Mouse (Mus musculus) heart, embryonic 14.5 days (tissue): ENCODE measurements around the gene Vcpkmt. TPM values are rescaled to one million over a fixed set of nuclear protein-coding genes. Genes with fewer than 3 reads are reported as not detected.
"Not testable (repeated sequence)": the region's sequence is repeated elsewhere in the genome, so short reads cannot be mapped to it uniquely, and the experiment has no call there.

ENCODE experiments used
- ATAC-seq: fragments of 200-750 bp; cut with Nextera tagmentation; 2 replicates; pipeline ENCODE4 v1.8.0; 2017; ENCODE audit warnings: low read depth, moderate TSS enrichment; ENCODE audit not compliant: insufficient number of reproducible peaks, insufficient read depth, low FRiP score
- H3K27ac ChIP-seq, 2 experiments: fragments of 200-500 bp in 1 of 2; fragments of 300-500 bp in 1 of 2; sonication (generic) in 1 of 2; replicated peaks in 1 of 2; 2 replicates each; pipeline ENCODE4 v1.5.1; 2012 to 2014; ENCODE audit warnings: low read depth in 2 of 2, low read length in 2 of 2, control low read depth in 1 of 2, mild to moderate bottlenecking in 1 of 2, mixed read lengths in 1 of 2; ENCODE audit not compliant: control insufficient read depth in 1 of 2, insufficient read depth in 1 of 2
- H3K27me3 ChIP-seq: fragments of 300-500 bp; sonication (generic); 2 replicates; pipeline ENCODE4 v1.6.1; 2014; ENCODE audit warnings: mild to moderate bottlenecking, low read length, control low read depth; ENCODE audit not compliant: control insufficient read depth, insufficient read depth
- H3K36me3 ChIP-seq: fragments of 300-500 bp; sonication (generic); 2 replicates; pipeline ENCODE4 v1.6.1; 2014; ENCODE audit warnings: mild to moderate bottlenecking, control low read depth, low read length, mixed read lengths; ENCODE audit not compliant: control insufficient read depth, insufficient read depth
- H3K4me1 ChIP-seq, 2 experiments: fragments of 200-500 bp in 1 of 2; fragments of 300-500 bp in 1 of 2; sonication (generic) in 1 of 2; 2 replicates each; pipeline ENCODE4 v1.6.1; 2012 to 2014; ENCODE audit warnings: low read length in 2 of 2, control low read depth in 1 of 2, mixed read lengths in 1 of 2; ENCODE audit not compliant: control insufficient read depth in 2 of 2, insufficient read depth in 2 of 2
- H3K4me2 ChIP-seq: fragments of 300-500 bp; sonication (generic); 2 replicates; pipeline ENCODE4 v1.6.1; 2014; ENCODE audit warnings: mild to moderate bottlenecking, low read length
- H3K4me3 ChIP-seq, 2 experiments: fragments of 200-500 bp in 1 of 2; fragments of 300-500 bp in 1 of 2; sonication (generic) in 1 of 2; 2 replicates each; pipeline ENCODE4 v1.5.1; 2012 to 2014; ENCODE audit warnings: low read length in 2 of 2, mild to moderate bottlenecking in 2 of 2, control low read depth in 1 of 2, low read depth in 1 of 2, moderate library complexity in 1 of 2; ENCODE audit not compliant: control insufficient read depth in 1 of 2, insufficient read depth in 1 of 2
- H3K9ac ChIP-seq: fragments of 300-500 bp; sonication (generic); 2 replicates; pipeline ENCODE4 v1.6.1; 2014; ENCODE audit warnings: mild to moderate bottlenecking, low read length
- H3K9me3 ChIP-seq: fragments of 300-500 bp; sonication (generic); 2 replicates; pipeline ENCODE4 v1.6.1; 2016; ENCODE audit warnings: low read length, control low read depth; ENCODE audit not compliant: control insufficient read depth
- WGBS: fragments of 180-500 bp; shearing (Covaris S2); extraction: QIAGEN DNeasy Blood & Tissue Kit; methylation state at CpG from one replicate; pipeline ENCODE4 v1.1.7; 2014; 5-methylcytosine and 5-hydroxymethylcytosine counted together
- polyA plus RNA-seq: library from polyadenylated mRNA; unstranded; fragments of >200 nt; fragmentation: Nextera tagmentation; extraction: Ambion mirVana; gene quantifications from 2 replicates; pipeline ENCODE4 v1.2.1, GENCODE M21; 2014

Gene Vcpkmt
- 14.2 and 15.4 TPM in 2 replicates for polyA plus RNA-seq

DNA sequence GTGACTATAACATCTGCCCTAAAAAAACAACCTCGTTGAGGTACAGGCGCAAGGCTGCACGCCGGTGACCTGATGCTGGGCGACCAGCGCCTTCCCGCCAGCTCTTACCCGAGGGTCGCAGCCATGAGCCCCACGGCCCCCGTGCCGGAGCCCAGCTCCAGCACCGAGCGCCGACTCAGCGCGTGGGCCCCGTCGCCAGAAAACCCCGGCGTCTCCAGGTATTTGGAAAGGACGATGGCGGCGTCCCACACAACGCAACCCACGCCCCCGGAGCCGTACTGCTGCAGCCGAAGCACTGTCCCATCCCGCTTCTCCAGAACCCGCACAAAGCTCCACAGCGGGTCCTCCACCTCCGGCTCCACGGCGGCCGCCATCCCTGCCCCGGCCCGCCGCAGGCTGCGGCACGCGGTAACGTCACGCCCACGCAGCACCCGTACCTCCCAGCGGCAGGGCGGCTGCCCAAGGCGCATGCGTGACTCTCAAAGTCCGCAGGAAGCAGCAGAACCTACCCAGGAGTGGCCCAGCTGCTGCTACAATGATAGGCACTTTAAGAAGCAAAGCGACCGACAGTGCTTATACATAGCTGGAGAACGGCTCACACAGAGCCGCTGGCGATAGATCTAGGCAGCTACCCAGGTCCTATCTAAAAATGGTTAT lies at the start of gene Vcpkmt:
TSS of gene Vcpkmt (minus strand) at position 416 of the 657 bp plus-strand sequence.
- Histone ChIP-seq H3K4me2 (peak within 1 kb of the TSS; percentile 78), H3K27ac (peak within 1 kb of the TSS; percentile 54 to 68), H3K9ac (peak within 1 kb of the TSS; percentile 92), H3K27me3 (no peaks in the 10 kb centered on the region), H3K4me3 (peak within 1 kb of the TSS; percentile 59 to 90), H3K9me3 (no peaks in the 10 kb centered on the region), H3K36me3 (peaks cover 53% of the 10 kb centered on the region), H3K4me1 (peaks cover 4 to 20% of the 10 kb centered on the region in 2 experiments)
- ATAC-seq: peak; percentile 93
- under 1% methylated on average over 56 of the region's 56 CpGs for WGBS

DNA sequence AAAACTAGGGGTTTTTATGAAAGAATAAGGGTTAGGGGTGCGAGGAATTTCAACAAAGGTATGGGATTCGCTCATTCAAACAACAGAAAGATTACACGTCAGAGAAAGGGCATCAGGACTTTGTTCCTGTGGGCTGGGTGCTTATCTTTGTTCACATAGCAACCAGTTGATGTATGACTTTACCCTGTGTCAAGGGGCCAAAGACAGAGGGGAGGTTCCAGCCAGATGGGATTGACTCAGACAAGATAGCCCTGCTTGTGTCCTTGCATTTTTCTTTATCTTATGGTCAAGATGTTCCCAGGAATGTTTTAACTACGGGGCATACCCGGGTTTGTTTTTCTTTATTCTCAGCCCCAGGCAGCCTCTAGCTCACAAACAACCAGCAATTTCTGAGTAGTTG lies 35.8 kb upstream of the Vcpkmt start:
- not testable (repeated sequence) for H3K9ac ChIP-seq, H3K4me3 ChIP-seq, ATAC-seq, H3K4me2 ChIP-seq, H3K27ac ChIP-seq, H3K27me3 ChIP-seq, H3K9me3 ChIP-seq, H3K4me1 ChIP-seq
- 43% methylated on average over 5 of the region's 5 CpGs for WGBS
- H3K36me3 ChIP-seq: peaks cover 49% of the 10 kb centered on the region

DNA sequence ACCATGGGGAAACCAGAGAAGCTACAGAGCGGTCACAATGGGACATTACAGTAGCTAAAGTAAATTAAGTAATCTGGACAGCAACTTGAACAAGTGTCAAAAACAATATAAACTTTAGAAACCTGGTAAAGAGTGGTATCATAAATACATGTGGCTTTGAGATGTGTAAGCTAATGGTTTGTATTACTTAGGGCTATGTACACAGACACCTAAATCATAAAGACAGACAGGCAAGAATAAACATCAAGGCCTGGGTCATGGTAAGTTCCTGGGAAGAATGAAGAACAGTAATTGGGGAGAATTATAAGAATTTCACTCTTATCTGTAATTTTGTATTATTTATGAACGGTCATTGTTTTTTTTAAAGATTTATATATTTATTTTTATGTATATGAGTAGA lies 21.5 kb upstream of the Vcpkmt start:
- Histone ChIP-seq H3K9ac (no peak overlapping the region), H3K4me2 (no peak overlapping the region), H3K27me3 (no peaks in the 10 kb centered on the region), H3K4me1 (no peaks in the 10 kb centered on the region), H3K4me3 (no peak overlapping the region), H3K36me3 (peaks cover 48% of the 10 kb centered on the region), H3K9me3 (no peaks in the 10 kb centered on the region), H3K27ac (no peak overlapping the region)
- ATAC-seq: no peak
- whole genome bisulfite sequencing: 88% methylated on average over 2 of the region's 2 CpGs

DNA sequence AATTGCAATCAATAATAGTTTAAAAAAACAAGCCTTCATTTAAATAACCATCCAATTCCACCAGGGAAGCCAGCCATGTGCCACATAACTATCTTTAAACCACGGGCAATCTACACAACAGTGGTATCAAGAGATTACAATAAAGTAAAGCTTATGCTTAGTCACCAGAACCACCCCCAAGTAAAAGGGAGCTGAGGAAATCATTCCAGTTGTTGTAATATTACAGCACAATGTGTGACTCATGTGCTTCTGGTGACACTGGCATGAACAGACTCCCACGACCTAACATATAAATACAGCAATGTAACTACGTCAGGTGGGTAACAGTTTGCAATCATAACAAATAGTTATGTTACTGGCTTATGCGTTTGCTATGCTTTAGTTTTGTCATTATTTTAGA lies 14.6 kb upstream of the Vcpkmt start:
- Histone ChIP-seq H3K4me2 (no peak overlapping the region), H3K9ac (no peak overlapping the region), H3K27ac (no peak overlapping the region), H3K9me3 (no peaks in the 10 kb centered on the region), H3K4me1 (no peaks in the 10 kb centered on the region), H3K36me3 (peaks cover 32% of the 10 kb centered on the region), H3K4me3 (no peak overlapping the region), H3K27me3 (no peaks in the 10 kb centered on the region)
- 85% methylated on average over 4 of the region's 4 CpGs for WGBS
- no peak for ATAC-seq

DNA sequence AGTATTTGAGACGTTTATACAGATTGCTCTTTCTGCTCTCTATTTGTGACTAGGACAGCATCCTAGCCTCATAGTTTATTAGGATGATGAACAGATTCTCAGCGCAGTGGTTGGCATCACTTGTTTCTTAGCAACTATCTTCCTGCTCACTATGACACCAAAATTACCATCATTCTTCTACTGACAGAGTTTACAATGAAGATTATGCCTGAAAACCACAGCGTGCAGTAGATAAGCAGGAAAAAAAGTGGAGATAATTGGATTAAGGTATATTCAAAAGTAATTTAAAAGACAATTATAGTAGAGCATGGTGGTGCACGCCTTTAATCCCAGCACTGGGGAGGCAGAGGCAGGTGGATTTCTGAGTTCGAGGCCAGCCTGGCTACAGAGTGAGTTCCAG lies 10.3 kb upstream of the Vcpkmt start:
- Histone ChIP-seq H3K27ac (no peak overlapping the region), H3K36me3 (peaks cover 52% of the 10 kb centered on the region), H3K9ac (no peak overlapping the region), H3K4me2 (no peak overlapping the region), H3K27me3 (no peaks in the 10 kb centered on the region), H3K4me1 (no peaks in the 10 kb centered on the region), H3K4me3 (no peak overlapping the region), H3K9me3 (no peaks in the 10 kb centered on the region)
- 89% methylated on average over 5 of the region's 5 CpGs for WGBS
- no peak for ATAC-seq

DNA sequence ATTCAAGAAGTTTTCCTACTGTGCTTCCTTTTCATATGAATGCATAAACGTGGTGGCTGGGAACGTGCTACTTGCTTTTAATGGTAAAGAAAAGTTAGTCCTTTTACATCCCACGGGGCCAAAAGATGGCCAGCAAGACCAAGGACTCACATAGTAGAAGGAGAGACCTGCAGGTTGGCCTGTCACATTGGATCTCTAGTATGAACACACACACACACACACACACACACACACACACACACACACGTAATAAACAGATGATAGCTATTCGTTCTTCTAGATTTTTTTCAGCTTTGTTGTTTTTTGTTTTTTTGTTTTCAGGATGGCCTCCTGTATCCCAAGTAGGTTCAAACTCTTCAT lies 422 bp upstream of the Vcpkmt start:
- peak overlapping the region; percentile 78 for H3K4me2 ChIP-seq
- peaks cover 4 to 20% of the 10 kb centered on the region in 2 experiments for H3K4me1 ChIP-seq
- no peak for ATAC-seq
- peak overlapping the region; percentile 54 to 68 for H3K27ac ChIP-seq
- H3K9me3 ChIP-seq: no peaks in the 10 kb centered on the region
- peak overlapping the region; percentile 59 to 90 for H3K4me3 ChIP-seq
- peak overlapping the region; percentile 92 for H3K9ac ChIP-seq
- WGBS: 39% methylated on average over 5 of the region's 5 CpGs
- no peaks in the 10 kb centered on the region for H3K27me3 ChIP-seq
- H3K36me3 ChIP-seq: peaks cover 52% of the 10 kb centered on the region

DNA sequence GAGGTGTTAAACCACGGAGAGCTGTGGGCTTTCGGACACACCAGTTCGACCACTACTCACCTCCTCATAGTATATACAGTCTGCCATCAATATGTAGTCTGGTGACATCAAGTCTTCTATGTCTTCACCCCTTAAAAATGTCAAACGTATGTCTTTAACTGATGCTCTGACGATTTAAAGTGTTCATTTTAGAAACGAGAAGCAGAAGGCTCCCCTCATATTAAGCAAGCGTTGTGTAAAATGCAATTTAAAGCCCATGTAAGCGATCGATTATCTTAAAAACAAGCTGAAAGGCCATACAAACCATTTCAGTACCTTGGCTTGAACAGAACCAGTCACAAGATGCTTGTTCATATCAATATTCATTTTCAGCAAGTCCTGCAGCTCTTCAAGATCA lies 614 bp downstream of the Vcpkmt start:
- no peaks in the 10 kb centered on the region for H3K27me3 ChIP-seq
- peaks cover 54% of the 10 kb centered on the region for H3K36me3 ChIP-seq
- H3K4me1 ChIP-seq: peaks cover 4 to 20% of the 10 kb centered on the region in 2 experiments
- peak overlapping the region; percentile 59 to 90 for H3K4me3 ChIP-seq
- ATAC-seq: no peak
- H3K4me2 ChIP-seq: peak overlapping the region; percentile 78
- WGBS: 24% methylated on average over 9 of the region's 9 CpGs
- no peaks in the 10 kb centered on the region for H3K9me3 ChIP-seq
- H3K9ac ChIP-seq: peak overlapping the region; percentile 92
- H3K27ac ChIP-seq: peak overlapping the region; percentile 19 to 68; a peak in 3 of 4 replicates

DNA sequence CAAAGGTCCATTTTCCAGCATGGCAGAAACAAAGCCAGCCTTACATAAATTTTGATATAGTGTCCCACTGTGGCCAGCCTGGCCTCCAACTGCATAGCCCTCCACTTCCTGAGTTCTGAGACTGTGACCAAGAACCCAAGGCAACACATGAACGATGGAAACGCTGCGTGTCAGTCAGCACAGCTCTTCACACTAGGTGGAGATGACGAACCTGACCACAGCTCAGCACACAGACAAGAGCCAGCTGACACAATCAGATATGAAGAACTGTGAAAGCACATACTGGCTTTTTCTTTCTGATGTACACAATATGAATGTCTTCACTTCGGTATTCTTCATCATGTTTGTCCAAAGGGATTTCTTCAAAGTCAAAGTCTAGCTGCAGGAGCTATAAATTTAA lies 3.2 kb downstream of the Vcpkmt start:
- Histone ChIP-seq H3K27ac (no peak overlapping the region), H3K4me2 (no peak overlapping the region), H3K36me3 (peaks cover 53% of the 10 kb centered on the region), H3K9me3 (no peaks in the 10 kb centered on the region), H3K4me1 (peaks cover 4 to 20% of the 10 kb centered on the region in 2 experiments), H3K4me3 (no peak overlapping the region), H3K9ac (no peak overlapping the region), H3K27me3 (no peaks in the 10 kb centered on the region)
- WGBS: 58% methylated on average over 5 of the region's 5 CpGs
- no peak for ATAC-seq
